Mouse (Mus musculus): ENCODE results near the gene Krtap1-4. TPM values are rescaled to one million over a fixed set of nuclear protein-coding genes. Genes with fewer than 3 reads are reported as not detected.
"Not testable (repeated sequence)": the region's sequence is repeated elsewhere in the genome, so short reads cannot be mapped to it uniquely, and the experiment has no call there.

The Krtap1-4 gene
- polyA plus RNA-seq (2015; fragmentation: Nextera tagmentation; extraction: Ambion mirVana): not detected in 2 replicates

DNA sequence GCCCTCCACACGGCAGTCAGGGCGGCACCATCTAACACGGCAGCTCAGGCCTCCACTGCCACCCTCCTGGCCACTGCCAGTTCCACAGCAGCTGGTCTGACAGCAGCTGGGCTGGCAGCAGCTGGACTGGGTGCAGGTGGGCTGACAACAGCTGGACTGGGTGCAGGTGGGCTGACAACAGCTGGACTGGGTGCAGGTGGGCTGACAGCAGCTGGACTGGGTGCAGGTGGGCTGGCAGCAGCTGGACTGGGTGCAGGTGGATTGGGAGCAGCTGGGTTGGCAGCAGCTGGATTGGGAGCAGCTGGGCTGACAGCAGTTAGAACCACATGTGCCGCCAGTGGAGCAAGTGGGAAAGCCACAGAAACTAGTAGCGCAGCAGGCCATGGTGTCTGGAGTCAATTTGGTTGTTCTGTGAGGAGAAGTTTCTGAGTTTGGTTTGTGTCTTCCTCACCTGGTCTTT, at the start of gene Krtap1-4:
Gene Krtap1-4, minus strand, starts transcription at position 410 of the 460 bp plus-strand sequence.
- H3K4me2 ChIP-seq (ENCODE audit: low read length): no peak within 1 kb of the TSS
- WGBS: 92% methylated on average over 5 of the region's 5 CpGs
- H3K9ac ChIP-seq (ENCODE audit: low read depth, low read length): no peak within 1 kb of the TSS
- H3K4me1 ChIP-seq (ENCODE audit: control insufficient read depth, insufficient read depth, low read depth, low read length): no peaks in the 10 kb centered on the region
- H3K27me3 ChIP-seq (replicated peaks; ENCODE audit: control insufficient read depth, insufficient read depth, low read length): no peaks in the 10 kb centered on the region
- no peaks in the 10 kb centered on the region for H3K36me3 ChIP-seq (ENCODE audit: control insufficient read depth, insufficient read depth, low read length)
- H3K27ac ChIP-seq (ENCODE audit: low read depth, low read length): no peak within 1 kb of the TSS
- no peak within 1 kb of the TSS for H3K4me3 ChIP-seq (ENCODE audit: low read length)
- no peak for ATAC-seq
- no peaks in the 10 kb centered on the region for H3K9me3 ChIP-seq (ENCODE audit: control insufficient read depth, low read length)

DNA sequence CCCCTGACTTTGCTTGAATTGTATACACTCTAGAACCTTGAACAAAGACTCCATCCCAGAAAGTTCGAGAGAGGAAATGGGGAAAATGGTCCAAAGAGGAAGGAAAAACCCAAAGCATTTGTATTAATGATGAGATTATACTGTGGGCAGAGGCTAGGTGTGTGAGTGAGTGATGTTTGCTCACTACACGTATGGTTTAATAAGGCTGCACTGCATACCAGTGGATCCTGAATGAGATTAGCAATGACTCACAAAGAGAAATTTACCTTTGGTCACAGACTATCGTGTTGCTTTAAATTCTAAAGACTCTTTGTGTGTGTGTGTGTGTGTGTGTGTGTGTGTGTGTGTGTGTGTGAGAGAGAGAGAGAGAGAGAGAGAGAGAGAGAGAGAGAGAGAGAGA, 47.4 kb upstream of the Krtap1-4 start:
- WGBS: 82% methylated on average over 3 of the region's 3 CpGs
- no peak for ATAC-seq
- Histone ChIP-seq H3K9ac (ENCODE audit: low read depth, low read length) (no peak overlapping the region), H3K27me3 (replicated peaks; ENCODE audit: control insufficient read depth, insufficient read depth, low read length) (no peaks in the 10 kb centered on the region), H3K36me3 (ENCODE audit: control insufficient read depth, insufficient read depth, low read length) (no peaks in the 10 kb centered on the region), H3K4me3 (ENCODE audit: low read length) (no peak overlapping the region), H3K27ac (ENCODE audit: low read depth, low read length) (no peak overlapping the region), H3K4me1 (ENCODE audit: control insufficient read depth, insufficient read depth, low read depth, low read length) (no peaks in the 10 kb centered on the region), H3K9me3 (ENCODE audit: control insufficient read depth, low read length) (no peaks in the 10 kb centered on the region), H3K4me2 (ENCODE audit: low read length) (no peak overlapping the region)

DNA sequence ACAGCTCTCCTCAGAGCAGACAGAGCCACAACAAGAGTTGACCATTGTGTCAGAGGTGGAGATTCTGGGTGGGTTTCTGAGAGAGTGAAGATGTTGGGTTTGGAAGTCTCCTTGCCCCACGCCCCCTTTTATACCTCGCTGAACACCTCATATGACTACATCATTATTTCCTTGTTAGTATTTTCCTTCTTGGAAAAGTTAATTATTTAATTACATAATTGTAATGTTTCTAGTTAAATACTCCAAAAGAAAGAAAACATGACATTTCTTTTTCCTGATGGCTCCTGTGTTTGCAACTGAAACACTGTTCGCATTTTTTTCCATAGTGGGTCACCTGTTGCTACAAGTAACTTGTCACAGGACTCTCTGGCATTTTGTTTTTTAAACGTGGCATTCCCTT, 44.7 kb upstream of the Krtap1-4 start, which contains the start of gene Krtap4-1:
Gene Krtap4-1, minus strand, starts transcription at position 101 of the 400 bp plus-strand sequence.
- no peak within 1 kb of the TSS for H3K27ac ChIP-seq (ENCODE audit: low read depth, low read length)
- H3K9ac ChIP-seq (ENCODE audit: low read depth, low read length): no peak within 1 kb of the TSS
- H3K36me3 ChIP-seq (ENCODE audit: control insufficient read depth, insufficient read depth, low read length): no peaks in the 10 kb centered on the region
- WGBS: 88% methylated on average over 4 of the region's 4 CpGs
- H3K4me2 ChIP-seq (ENCODE audit: low read length): no peak within 1 kb of the TSS
- ATAC-seq: no peak
- no peaks in the 10 kb centered on the region for H3K4me1 ChIP-seq (ENCODE audit: control insufficient read depth, insufficient read depth, low read depth, low read length)
- H3K4me3 ChIP-seq (ENCODE audit: low read length): no peak within 1 kb of the TSS
- H3K27me3 ChIP-seq (replicated peaks; ENCODE audit: control insufficient read depth, insufficient read depth, low read length): no peaks in the 10 kb centered on the region
- H3K9me3 ChIP-seq (ENCODE audit: control insufficient read depth, low read length): no peaks in the 10 kb centered on the region

DNA sequence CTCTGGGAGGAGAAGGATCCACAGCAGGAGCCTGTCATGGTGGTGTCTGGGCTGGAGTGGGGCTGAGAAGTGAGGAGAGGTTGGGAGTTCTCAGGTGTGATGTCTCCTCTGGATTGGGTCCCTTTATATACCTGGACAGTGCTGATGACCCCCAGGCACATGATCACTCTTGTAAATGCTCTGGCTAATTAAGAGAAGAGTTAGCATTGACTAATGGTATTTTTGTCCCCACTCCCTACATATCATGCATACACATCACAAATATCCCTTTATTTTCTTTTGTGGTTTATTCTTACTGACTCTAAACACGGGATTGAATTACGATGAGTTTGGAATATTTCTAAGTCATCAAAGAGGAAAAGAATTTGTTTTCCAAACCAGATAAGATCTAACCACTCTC, 36.9 kb upstream of the Krtap1-4 start, which contains the start of gene Gm11562:
Gene Gm11562, minus strand, starts transcription at position 101 of the 400 bp plus-strand sequence.
- Histone ChIP-seq H3K4me2 (ENCODE audit: low read length) (no peak within 1 kb of the TSS), H3K4me1 (ENCODE audit: control insufficient read depth, insufficient read depth, low read depth, low read length) (no peaks in the 10 kb centered on the region), H3K27me3 (replicated peaks; ENCODE audit: control insufficient read depth, insufficient read depth, low read length) (no peaks in the 10 kb centered on the region), H3K36me3 (ENCODE audit: control insufficient read depth, insufficient read depth, low read length) (no peaks in the 10 kb centered on the region), H3K9ac (ENCODE audit: low read depth, low read length) (no peak within 1 kb of the TSS), H3K9me3 (ENCODE audit: control insufficient read depth, low read length) (no peaks in the 10 kb centered on the region), H3K4me3 (ENCODE audit: low read length) (no peak within 1 kb of the TSS), H3K27ac (ENCODE audit: low read depth, low read length) (no peak within 1 kb of the TSS)
- ATAC-seq: no peak
- WGBS: 93% methylated on average over 2 of the region's 2 CpGs

DNA sequence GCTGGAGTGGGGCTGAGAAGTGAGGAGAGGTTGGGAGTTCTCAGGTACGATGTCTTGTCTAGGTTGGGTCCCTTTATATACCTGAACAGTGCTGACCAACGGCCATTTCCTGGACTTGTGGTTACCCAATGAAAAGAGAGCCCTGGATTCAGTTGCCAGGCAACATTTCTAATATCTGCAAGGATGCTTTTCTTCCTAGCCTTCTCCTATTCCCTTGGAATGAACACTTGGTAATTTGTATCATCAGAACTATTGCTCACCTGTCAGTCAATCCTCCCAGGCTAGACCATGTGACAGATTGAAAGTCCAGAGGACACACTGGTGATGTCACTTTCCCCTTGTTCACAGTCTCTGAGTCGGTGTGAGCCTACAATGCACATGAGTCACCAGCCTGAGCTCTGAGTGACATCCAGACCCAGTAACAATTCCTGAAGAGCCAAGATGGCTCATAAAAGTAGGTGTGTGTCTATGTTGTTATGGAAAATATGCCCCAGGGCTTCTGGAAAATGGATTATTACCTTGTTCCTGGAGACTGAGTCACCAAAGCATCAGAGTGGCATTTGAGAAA, 31.4 kb upstream of the Krtap1-4 start, which contains the start of gene Krtap2-4:
Gene Krtap2-4, minus strand, starts transcription at position 51 of the 568 bp plus-strand sequence.
- WGBS: 62% methylated on average over 2 of the region's 3 CpGs
- Histone ChIP-seq H3K27me3 (replicated peaks; ENCODE audit: control insufficient read depth, insufficient read depth, low read length) (no peaks in the 10 kb centered on the region), H3K4me3 (ENCODE audit: low read length) (no peak within 1 kb of the TSS), H3K9ac (ENCODE audit: low read depth, low read length) (no peak within 1 kb of the TSS), H3K4me2 (ENCODE audit: low read length) (no peak within 1 kb of the TSS), H3K9me3 (ENCODE audit: control insufficient read depth, low read length) (no peaks in the 10 kb centered on the region), H3K27ac (ENCODE audit: low read depth, low read length) (no peak within 1 kb of the TSS), H3K4me1 (ENCODE audit: control insufficient read depth, insufficient read depth, low read depth, low read length) (no peaks in the 10 kb centered on the region), H3K36me3 (ENCODE audit: control insufficient read depth, insufficient read depth, low read length) (no peaks in the 10 kb centered on the region)
- no peak for ATAC-seq

DNA sequence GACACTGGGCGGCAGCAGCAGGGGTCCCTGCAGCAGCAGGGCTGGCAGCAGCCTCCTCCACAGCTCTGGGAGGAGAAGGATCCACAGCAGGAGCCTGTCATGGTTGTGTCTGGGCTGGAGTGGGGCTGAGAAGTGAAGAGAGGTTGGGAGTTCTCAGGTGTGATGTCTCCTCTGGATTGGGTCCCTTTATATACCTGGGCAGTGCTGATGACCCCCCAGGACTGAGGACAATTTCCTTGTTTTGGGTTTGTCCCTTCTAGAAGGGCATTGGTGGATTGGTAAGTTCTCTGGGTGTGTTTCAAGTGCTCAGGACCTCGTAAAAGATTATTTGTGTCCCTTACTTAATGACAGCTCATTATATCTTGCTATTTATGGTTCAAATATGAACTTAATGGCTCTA, 26.6 kb upstream of the Krtap1-4 start, which contains the start of gene Gm11937:
Gene Gm11937, minus strand, starts transcription at position 101 of the 400 bp plus-strand sequence.
- ATAC-seq; H3K4me1 ChIP-seq (ENCODE audit: control insufficient read depth, insufficient read depth, low read depth, low read length); H3K9ac ChIP-seq (ENCODE audit: low read depth, low read length); H3K4me2 ChIP-seq (ENCODE audit: low read length); H3K4me3 ChIP-seq (ENCODE audit: low read length); H3K36me3 ChIP-seq (ENCODE audit: control insufficient read depth, insufficient read depth, low read length); H3K27me3 ChIP-seq (replicated peaks; ENCODE audit: control insufficient read depth, insufficient read depth, low read length); H3K27ac ChIP-seq (ENCODE audit: low read depth, low read length); H3K9me3 ChIP-seq (ENCODE audit: control insufficient read depth, low read length): not testable (repeated sequence)
- WGBS: 85% methylated on average over 1 of the region's 2 CpGs

DNA sequence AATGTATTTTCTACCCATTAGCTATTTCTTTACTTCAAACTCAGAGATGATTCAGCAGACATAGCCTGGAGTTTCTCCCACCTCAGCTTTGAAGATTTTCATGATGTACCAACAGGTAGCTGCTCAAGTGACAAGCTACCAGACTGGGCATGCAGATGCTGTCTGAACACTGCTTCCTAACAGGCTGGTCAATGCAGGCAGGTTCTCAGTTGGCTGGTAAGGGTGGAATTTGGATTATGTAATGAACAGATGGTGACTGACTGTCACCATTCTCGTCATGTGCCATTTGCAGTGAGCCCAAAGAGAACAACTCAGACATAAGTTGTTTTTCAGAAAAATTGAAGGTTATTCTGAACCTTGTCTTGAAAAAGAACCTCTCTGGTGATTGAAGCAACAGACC, 25.7 kb upstream of the Krtap1-4 start:
- no peak for ATAC-seq
- WGBS: 68% methylated on average over 1 of the region's 1 CpGs

DNA sequence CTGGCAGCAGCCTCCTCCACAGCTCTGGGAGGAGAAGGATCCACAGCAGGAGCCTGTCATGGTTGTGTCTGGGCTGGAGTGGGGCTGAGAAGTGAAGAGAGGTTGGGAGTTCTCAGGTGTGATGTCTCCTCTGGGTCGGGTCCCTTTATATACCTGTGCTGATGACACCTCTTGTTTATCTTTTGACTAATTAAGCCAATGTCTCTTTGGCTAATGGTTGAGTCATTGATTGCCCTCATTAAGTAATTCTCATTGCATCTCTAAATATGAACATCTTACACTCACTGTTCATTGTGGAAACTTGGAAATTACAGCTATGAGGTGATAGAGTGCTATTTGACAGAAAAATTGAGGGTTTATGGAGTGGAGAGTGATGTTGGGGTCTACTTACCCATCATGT, 19.8 kb upstream of the Krtap1-4 start, which contains the start of gene Gm11938:
Gene Gm11938, minus strand, starts transcription at position 101 of the 400 bp plus-strand sequence.
- not testable (repeated sequence) for H3K4me2 ChIP-seq (ENCODE audit: low read length); H3K4me3 ChIP-seq (ENCODE audit: low read length); H3K36me3 ChIP-seq (ENCODE audit: control insufficient read depth, insufficient read depth, low read length); H3K9ac ChIP-seq (ENCODE audit: low read depth, low read length); H3K27ac ChIP-seq (ENCODE audit: low read depth, low read length); H3K27me3 ChIP-seq (replicated peaks; ENCODE audit: control insufficient read depth, insufficient read depth, low read length); H3K9me3 ChIP-seq (ENCODE audit: control insufficient read depth, low read length); H3K4me1 ChIP-seq (ENCODE audit: control insufficient read depth, insufficient read depth, low read depth, low read length); ATAC-seq
- 60% methylated on average over 1 of the region's 1 CpGs for WGBS

More for the DNA sequence above, 25.7 kb upstream of the Krtap1-4 start:
- no peaks in the 10 kb centered on the region for H3K27me3 ChIP-seq (replicated peaks; ENCODE audit: control insufficient read depth, insufficient read depth, low read length)
- no peak overlapping the region for H3K4me3 ChIP-seq (ENCODE audit: low read length)
- no peak overlapping the region for H3K4me2 ChIP-seq (ENCODE audit: low read length)
- H3K9me3 ChIP-seq (ENCODE audit: control insufficient read depth, low read length): no peaks in the 10 kb centered on the region
- H3K9ac ChIP-seq (ENCODE audit: low read depth, low read length): no peak overlapping the region
- H3K36me3 ChIP-seq (ENCODE audit: control insufficient read depth, insufficient read depth, low read length): no peaks in the 10 kb centered on the region
- H3K4me1 ChIP-seq (ENCODE audit: control insufficient read depth, insufficient read depth, low read depth, low read length): no peaks in the 10 kb centered on the region
- H3K27ac ChIP-seq (ENCODE audit: low read depth, low read length): no peak overlapping the region

DNA sequence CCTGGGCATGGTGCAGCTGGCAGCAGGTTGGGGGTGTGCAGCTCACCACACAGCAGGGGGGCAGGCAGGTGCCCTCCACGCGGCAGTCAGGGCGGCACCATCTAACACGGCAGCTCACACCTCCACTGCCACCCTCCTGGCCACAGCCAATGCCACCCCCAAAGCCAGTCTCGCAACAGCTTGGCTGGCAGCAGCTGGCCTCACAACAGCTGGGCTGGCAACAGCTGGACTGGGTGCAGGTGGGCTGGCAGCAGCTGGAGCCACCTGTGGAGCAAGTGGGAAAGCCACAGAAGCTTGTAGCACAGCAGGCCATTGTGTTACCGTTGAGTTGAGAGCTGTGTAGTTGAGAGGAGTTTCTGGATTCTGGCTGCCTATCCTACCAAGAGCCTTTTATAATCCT, 14.3 kb upstream of the Krtap1-4 start, which contains the start of gene Krtap9-3:
Gene Krtap9-3, minus strand, starts transcription at position 364 of the 400 bp plus-strand sequence.
- not testable (repeated sequence) for H3K36me3 ChIP-seq (ENCODE audit: control insufficient read depth, insufficient read depth, low read length); H3K9me3 ChIP-seq (ENCODE audit: control insufficient read depth, low read length); H3K4me1 ChIP-seq (ENCODE audit: control insufficient read depth, insufficient read depth, low read depth, low read length); ATAC-seq; H3K4me3 ChIP-seq (ENCODE audit: low read length); H3K4me2 ChIP-seq (ENCODE audit: low read length); H3K27ac ChIP-seq (ENCODE audit: low read depth, low read length); H3K27me3 ChIP-seq (replicated peaks; ENCODE audit: control insufficient read depth, insufficient read depth, low read length); H3K9ac ChIP-seq (ENCODE audit: low read depth, low read length)
- WGBS: 76% methylated on average over 6 of the region's 6 CpGs

All from hindbrain, embryonic 16.5 days (tissue).